Mouse (Mus musculus): ENCODE results near the gene Slc34a3. TPM values are rescaled to one million over a fixed set of nuclear protein-coding genes. Genes with fewer than 3 reads are reported as not detected.
A peak's percentile ranks its signal among the peaks of the same experiment; 100 is the strongest.

Slc34a3 gene
- total and polyA plus RNA-seq, 3 experiments = not detected

DNA sequence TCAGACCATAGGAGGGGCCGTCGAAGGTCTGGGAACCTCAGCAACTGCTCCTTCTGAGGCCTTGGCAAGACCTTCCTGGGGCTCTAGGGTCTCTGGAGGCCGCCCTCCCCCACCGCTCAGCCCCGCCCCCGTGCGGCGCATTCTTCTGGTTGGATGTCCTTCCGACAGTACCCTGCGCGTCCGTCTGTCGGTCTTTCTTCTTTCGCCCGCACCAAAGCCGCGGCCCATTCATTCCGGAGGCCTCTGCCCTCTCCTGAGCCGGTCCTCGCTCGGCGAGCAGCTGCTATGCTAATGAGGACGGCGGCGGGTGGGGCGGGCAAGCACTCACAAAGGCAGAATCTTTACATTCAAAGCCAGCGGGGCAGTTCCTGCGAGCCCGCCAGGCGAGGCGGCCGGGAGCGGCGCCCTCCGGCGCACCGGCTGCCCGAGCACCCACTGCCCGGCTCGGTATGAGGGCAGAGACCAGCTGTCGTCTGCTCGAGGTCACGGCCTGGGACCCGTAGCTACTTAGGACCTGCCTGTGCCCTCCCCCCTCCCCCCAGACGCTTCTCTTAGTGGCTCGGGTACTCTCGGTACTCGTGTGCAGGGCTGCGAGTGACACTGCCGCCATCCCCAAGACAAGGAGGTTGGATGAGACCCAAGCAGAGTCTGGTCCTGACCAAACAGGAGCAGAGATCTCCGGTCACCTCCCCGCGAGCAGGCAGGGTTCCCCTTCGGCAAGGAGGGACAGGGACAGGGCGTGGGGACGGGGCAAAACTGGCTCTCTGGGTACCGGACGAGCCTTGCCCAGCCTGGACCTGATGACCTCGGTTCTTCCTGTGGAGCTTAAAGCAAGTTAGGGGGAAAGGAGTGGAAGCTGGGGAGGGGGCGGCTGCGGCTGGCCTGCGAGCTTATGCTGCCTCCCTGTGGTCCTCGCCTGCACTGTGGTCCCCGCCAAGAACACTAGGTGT lies 48.3 kb downstream of the Slc34a3 start:
- peak overlapping the region in 2 of 3 experiments; percentile 44 to 52 for H3K4me3 ChIP-seq (replicated peaks in 1 of 3; ENCODE audit: low read depth in 2 of 3, low read length in 2 of 3, poor library complexity in 1 of 3)
- in situ Hi-C loops (cut with MboI; ENCODE audit: low pct_ligation_motif_present, low pct_unique_long_range_greater_than_20kb, low sequenced_read_pairs) (no loop called here), dilution Hi-C loops (cut with MboI; ENCODE audit: extremely low pct_ligation_motif_present, extremely low pct_unique_long_range_greater_than_20kb, low sequenced_read_pairs) (no loop called here)
- H3K79me2 ChIP-seq (replicated peaks; ENCODE audit: control insufficient read depth, extremely low read depth, insufficient read depth, poor library complexity, severe bottlenecking) = no peaks in the 10 kb centered on the region
- DNase-seq (ENCODE audit: extremely low read depth) = peak; percentile 27
- peak overlapping the region; percentile 25; the same call in 1 of the 2 replicates for H3K9ac ChIP-seq (ENCODE audit: insufficient read depth, low read depth)
- H3K9me3 ChIP-seq (replicated peaks; ENCODE audit: low read length) = peaks cover 9% of the 10 kb centered on the region
- peak overlapping the region; percentile 58 for H3K4me2 ChIP-seq (ENCODE audit: insufficient read depth, low read depth, poor library complexity, severe bottlenecking)
- H3K4me1 ChIP-seq (ENCODE audit: control insufficient read depth in 1 of 2, insufficient read depth in 2 of 2) = peaks cover 12 to 35% of the 10 kb centered on the region in 2 experiments
- no peaks in the 10 kb centered on the region for H3K36me3 ChIP-seq (replicated peaks in 1 of 2; ENCODE audit: control insufficient read depth in 1 of 2, insufficient read depth in 1 of 2, low read length in 1 of 2)
- H3K27me3 ChIP-seq (replicated peaks) = peaks cover 47% of the 10 kb centered on the region
- 0 out of 2 replicates have a peak, but pooled peaks have one; percentile 24 for TF ChIP-seq CHD2 (IDR thresholded peaks at IDR 0.05; ENCODE audit: low read length)
- peak; percentile 57; the same call in 1 of the 2 replicates for TF ChIP-seq TCF12 (IDR thresholded peaks at IDR 0.05; ENCODE audit: low read depth, low read length)
- TF ChIP-seq KAT2A (IDR thresholded peaks at IDR 0.05; ENCODE audit: insufficient replicate concordance, low read length) = no peak
- 0 out of 2 replicates have a peak, but pooled peaks have one; percentile 7 for TF ChIP-seq CHD1 (IDR thresholded peaks at IDR 0.05; ENCODE audit: low read depth, low read length)
- TF ChIP-seq NRF1 (IDR thresholded peaks at IDR 0.05; ENCODE audit: low read depth, low read length) = no peak
- no peak for TF ChIP-seq USF1 (IDR thresholded peaks at IDR 0.05; ENCODE audit: low read depth, low read length)
- peak; percentile 57 for TF ChIP-seq SMC3 (IDR thresholded peaks at IDR 0.05; ENCODE audit: low read depth, low read length)
- TF ChIP-seq ZC3H11A (IDR thresholded peaks at IDR 0.05; ENCODE audit: low read depth, low read length) = no peak
- TF ChIP-seq CTCF (conservative IDR thresholded peaks at IDR 0.05 in 1 of 2, IDR thresholded peaks at IDR 0.05 in 1 of 2; ENCODE audit: low read depth in 2 of 2, low read length in 2 of 2) = peak in 1 of 2 experiments; percentile 66; a peak in 2 of 4 replicates
- TF ChIP-seq POLR2A (IDR thresholded peaks at IDR 0.05; ENCODE audit: low read depth, low read length) = peak; percentile 54; the same call in 1 of the 2 replicates
- TF ChIP-seq MAZ (IDR thresholded peaks at IDR 0.05; ENCODE audit: low read depth, low read length) = peak; percentile 61
- peak; percentile 51; the same call in 1 of the 2 replicates for TF ChIP-seq MXI1 (IDR thresholded peaks at IDR 0.05; ENCODE audit: low read depth, low read length)
- TF ChIP-seq BHLHE40 (IDR thresholded peaks at IDR 0.05; ENCODE audit: low read depth, low read length) = no peak
- peak; percentile 60 for TF ChIP-seq RAD21 (IDR thresholded peaks at IDR 0.05; ENCODE audit: low read depth, low read length)
- peak; percentile 70; the same call in 1 of the 2 replicates for TF ChIP-seq UBTF (IDR thresholded peaks at IDR 0.05; ENCODE audit: low read depth, low read length)
- TF ChIP-seq ELF1 (IDR thresholded peaks at IDR 0.05; ENCODE audit: low read depth, low read length) = 0 out of 2 replicates have a peak, but pooled peaks have one; percentile 13
- 0 out of 2 replicates have a peak, but pooled peaks have one; percentile 3 for TF ChIP-seq ETS1 (conservative IDR thresholded peaks at IDR 0.05; ENCODE audit: low read depth, low read length)
- TF ChIP-seq IRF4 (IDR thresholded peaks at IDR 0.05; ENCODE audit: low read depth, low read length) = 0 out of 2 replicates have a peak, but pooled peaks have one; percentile 16
- no peak for TF ChIP-seq EP300 (IDR thresholded peaks at IDR 0.05; ENCODE audit: low read length)
- 0 out of 2 replicates have a peak overlapping the region, but pooled peaks have one; percentile 2 for H3K27ac ChIP-seq (ENCODE audit: insufficient read depth, low read depth)

Measured in CH12.LX (cell line).